Mouse (Mus musculus) heart, postnatal 0 days (tissue): ENCODE data around the gene Kazn.

ENCODE experiments used
- CTCF ChIP-seq: IDR thresholded peaks from 2 replicates; pipeline ENCODE4 v1.5.1; 2016; ENCODE audit warnings: antibody characterized with exemption, control low read depth, low read depth
- EP300 ChIP-seq: IDR thresholded peaks from 2 replicates; pipeline ENCODE4 v1.6.1; 2016; ENCODE audit warnings: antibody characterized with exemption, low read depth

- TF ChIP-seq CTCF, result 0 out of 2 replicates have a peak, but pooled peaks have one; percentile 6
- no peak for TF ChIP-seq EP300
Observed at GRCm38 (mm10) chr4:142238486-142239239, 538 bp downstream of the Kazn start.
